Mouse (Mus musculus): ENCODE results near the gene Rnf10. TPM values are rescaled to one million over a fixed set of nuclear protein-coding genes. Genes with fewer than 3 reads are reported as not detected.

Gene Rnf10
- polyA plus RNA-seq, 1 experiment from 2014 or later: 77.1 TPM

Other genes with a start within 250 kb of the Rnf10 start
- 20.6 and 31.5 TPM in 2 replicates for gene Gm10401, start 174.6 kb downstream of the Rnf10 start, polyA plus RNA-seq (2014; fragmentation: Nextera tagmentation; extraction: Ambion mirVana)
- gene Acads, start 153.6 kb downstream of the Rnf10 start, polyA plus RNA-seq (2014; fragmentation: Nextera tagmentation; extraction: Ambion mirVana): 58.9 and 89.5 TPM in 2 replicates
- gene Unc119b, start 137.9 kb downstream of the Rnf10 start, polyA plus RNA-seq (2014; fragmentation: Nextera tagmentation; extraction: Ambion mirVana): 17.5 and 20.5 TPM in 2 replicates
- 53.6 and 57.8 TPM in 2 replicates for gene Mlec, start 114.7 kb downstream of the Rnf10 start, polyA plus RNA-seq (2014; fragmentation: Nextera tagmentation; extraction: Ambion mirVana)
- 0.77 and 0.98 TPM in 2 replicates for gene Cabp1, start 78.5 kb downstream of the Rnf10 start, polyA plus RNA-seq (2014; fragmentation: Nextera tagmentation; extraction: Ambion mirVana)
- gene Pop5, start 37.1 kb downstream of the Rnf10 start, polyA plus RNA-seq (2014; fragmentation: Nextera tagmentation; extraction: Ambion mirVana): 62.8 and 66.7 TPM in 2 replicates
- 75.1 and 82.1 TPM in 2 replicates for gene Coq5, start 6.8 kb upstream of the Rnf10 start, polyA plus RNA-seq (2014; fragmentation: Nextera tagmentation; extraction: Ambion mirVana)
- gene Dynll1, start 28.1 kb upstream of the Rnf10 start, polyA plus RNA-seq (2014; fragmentation: Nextera tagmentation; extraction: Ambion mirVana): 1,218 and 1,301 TPM in 2 replicates
- gene Srsf9, start 54.3 kb upstream of the Rnf10 start, polyA plus RNA-seq (2014; fragmentation: Nextera tagmentation; extraction: Ambion mirVana): 95.0 and 104 TPM in 2 replicates
- 28.3 and 29.1 TPM in 2 replicates for gene Gatc, start 68.3 kb upstream of the Rnf10 start, polyA plus RNA-seq (2014; fragmentation: Nextera tagmentation; extraction: Ambion mirVana)
- gene Triap1, start 68.3 kb upstream of the Rnf10 start, polyA plus RNA-seq (2014; fragmentation: Nextera tagmentation; extraction: Ambion mirVana): 42.9 and 47.6 TPM in 2 replicates
- 1,685 and 1,706 TPM in 2 replicates for gene Cox6a1, start 76.1 kb upstream of the Rnf10 start, polyA plus RNA-seq (2014; fragmentation: Nextera tagmentation; extraction: Ambion mirVana)
- gene Msi1, start 156.7 kb upstream of the Rnf10 start, polyA plus RNA-seq (2014; fragmentation: Nextera tagmentation; extraction: Ambion mirVana): 2.7 and 3.3 TPM in 2 replicates
- gene Pla2g1b, start 193.4 kb upstream of the Rnf10 start, polyA plus RNA-seq (2014; fragmentation: Nextera tagmentation; extraction: Ambion mirVana): not detected in 2 replicates
- 19.2 and 22.5 TPM in 2 replicates for gene Sirt4, start 211.8 kb upstream of the Rnf10 start, polyA plus RNA-seq (2014; fragmentation: Nextera tagmentation; extraction: Ambion mirVana)
- gene Pxn, start 233.8 kb upstream of the Rnf10 start, polyA plus RNA-seq (2014; fragmentation: Nextera tagmentation; extraction: Ambion mirVana): 14.4 and 19.1 TPM in 2 replicates